Mouse (Mus musculus) regulatory T cell (primary cell): ENCODE results near the gene Inpp5a.

Experiments
- in situ Hi-C: fragments of 300-600 bp; cut with MboI, MseI; formaldehyde crosslinking; loops from one replicate; pipeline ENCODE4 v1.15.1; 2025; ENCODE audit warnings: high pct_unique_total_duplicates

Gene Inpp5a

DNA sequence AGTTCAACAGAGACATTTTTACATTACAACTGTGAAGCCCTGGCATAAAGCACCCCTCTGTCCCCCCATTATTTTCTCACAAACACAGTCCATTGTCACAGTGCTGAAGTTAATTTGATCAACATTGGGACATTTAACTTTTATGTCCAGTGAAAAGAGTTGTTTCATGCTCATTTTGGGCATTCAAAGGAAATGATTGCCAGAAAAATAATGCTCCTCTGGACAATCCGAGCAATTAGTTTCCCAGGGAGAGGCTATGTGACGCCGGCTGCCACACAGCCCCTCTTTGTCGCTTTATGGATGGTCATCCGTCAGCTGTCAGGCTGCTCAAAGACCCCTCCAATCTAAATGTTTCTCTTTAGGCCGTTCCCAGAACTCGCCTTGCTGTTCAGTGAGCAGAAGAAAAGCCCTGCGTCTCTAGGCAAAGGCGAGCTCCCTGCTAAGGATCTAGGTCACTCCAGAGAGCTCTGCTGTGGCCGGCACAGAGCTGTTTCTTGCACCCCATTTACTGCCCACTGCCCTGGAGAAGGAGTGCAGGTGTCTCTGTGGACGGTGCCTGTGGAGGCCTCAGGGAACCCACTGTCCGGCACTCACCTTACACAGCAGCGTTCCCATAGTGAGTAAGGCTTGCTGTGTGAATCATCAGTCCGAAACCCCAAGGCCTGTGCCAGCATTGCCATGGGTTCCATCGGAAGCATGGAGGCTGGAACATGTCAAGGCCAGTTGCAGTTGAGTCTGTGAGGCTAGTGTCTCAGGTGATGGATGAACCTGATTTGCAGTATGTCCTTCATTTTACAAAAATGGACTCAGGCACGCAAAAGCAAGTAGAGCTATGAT lies 141.9 kb downstream of the Inpp5a start:
- in situ Hi-C loops, result no loop called here

GRCm38 (mm10) chr7:139531428-139531801 lies 142.5 kb downstream of the Inpp5a start:
- in situ Hi-C loops, result no loop called here

GRCm38 (mm10) chr7:139536331-139536730 lies 147.4 kb downstream of the Inpp5a start:
- in situ Hi-C loops, result no loop called here

DNA sequence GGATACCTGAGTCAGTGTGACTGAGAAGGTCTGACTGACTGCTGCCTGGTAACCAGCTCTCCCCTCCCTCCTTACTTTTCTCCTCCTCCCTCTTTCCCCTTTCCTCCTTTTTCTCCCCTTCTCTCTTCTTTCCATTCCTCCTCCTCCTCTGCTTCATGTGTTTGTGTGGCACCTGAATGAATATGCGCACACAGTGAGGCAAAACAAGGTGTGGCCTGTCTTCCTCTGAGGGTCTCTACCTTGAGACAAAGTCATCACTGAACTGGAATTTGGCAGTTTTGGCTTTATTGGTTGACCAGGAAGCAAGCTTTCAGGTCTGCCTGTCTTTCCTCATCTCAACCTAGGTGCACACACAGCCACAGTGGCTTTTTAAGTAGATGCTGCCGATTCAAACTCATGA lies 147.9 kb downstream of the Inpp5a start:
- in situ Hi-C loops, result no loop called here

DNA sequence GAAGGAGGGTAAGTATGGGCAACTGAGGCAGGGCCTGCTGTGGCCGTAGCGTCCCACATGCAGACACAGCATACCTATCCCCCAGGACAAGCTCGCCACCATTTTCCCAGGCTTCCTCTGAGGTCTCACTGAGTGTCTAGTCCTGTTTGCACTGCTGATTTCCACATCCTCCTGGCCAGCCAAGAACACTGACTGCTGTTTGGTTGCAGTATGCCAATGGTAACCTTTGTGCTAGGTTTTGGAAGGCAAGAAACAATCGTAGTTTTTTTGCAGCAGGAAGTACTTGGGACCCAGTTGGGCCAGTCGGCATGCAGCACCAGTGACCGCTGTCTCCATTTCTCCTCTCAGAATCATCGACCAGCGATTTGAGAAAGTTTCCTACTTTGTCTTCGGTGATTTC lies 148.9 kb downstream of the Inpp5a start:
- in situ Hi-C loops, result no loop called here

- in situ Hi-C loops, result no loop called here
Observed at GRCm38 (mm10) chr7:139538541-139538940, 149.6 kb downstream of the Inpp5a start.

DNA sequence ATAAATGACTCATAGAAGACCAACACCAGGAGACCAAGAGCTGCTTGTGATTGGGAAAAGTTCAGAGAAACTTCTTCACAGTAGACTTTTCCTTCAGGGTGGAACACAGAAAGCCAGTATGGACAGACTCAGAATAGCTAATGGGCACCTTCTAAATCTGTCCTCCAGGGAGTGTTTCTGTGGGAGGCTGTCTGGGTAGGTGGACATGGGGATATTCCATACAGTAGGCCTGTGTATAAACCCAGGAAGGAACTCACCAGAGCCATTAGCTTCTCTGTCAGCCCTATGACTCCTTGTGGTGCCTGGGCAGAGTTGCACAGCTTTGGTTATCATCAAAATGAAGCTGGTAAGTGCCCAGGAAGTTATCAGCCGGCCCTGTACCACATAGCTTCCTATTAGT lies 151.7 kb downstream of the Inpp5a start:
- in situ Hi-C loops, result loop anchor here (5.0 kb wide), 1 partner anchor 48 kb away; no protein-coding TSS in a partner anchor

- in situ Hi-C loops, result loop anchor here (5.0 kb wide), 1 partner anchor 49 kb away; no protein-coding TSS in a partner anchor
Observed at GRCm38 (mm10) chr7:139541422-139541821, 152.5 kb downstream of the Inpp5a start.

DNA sequence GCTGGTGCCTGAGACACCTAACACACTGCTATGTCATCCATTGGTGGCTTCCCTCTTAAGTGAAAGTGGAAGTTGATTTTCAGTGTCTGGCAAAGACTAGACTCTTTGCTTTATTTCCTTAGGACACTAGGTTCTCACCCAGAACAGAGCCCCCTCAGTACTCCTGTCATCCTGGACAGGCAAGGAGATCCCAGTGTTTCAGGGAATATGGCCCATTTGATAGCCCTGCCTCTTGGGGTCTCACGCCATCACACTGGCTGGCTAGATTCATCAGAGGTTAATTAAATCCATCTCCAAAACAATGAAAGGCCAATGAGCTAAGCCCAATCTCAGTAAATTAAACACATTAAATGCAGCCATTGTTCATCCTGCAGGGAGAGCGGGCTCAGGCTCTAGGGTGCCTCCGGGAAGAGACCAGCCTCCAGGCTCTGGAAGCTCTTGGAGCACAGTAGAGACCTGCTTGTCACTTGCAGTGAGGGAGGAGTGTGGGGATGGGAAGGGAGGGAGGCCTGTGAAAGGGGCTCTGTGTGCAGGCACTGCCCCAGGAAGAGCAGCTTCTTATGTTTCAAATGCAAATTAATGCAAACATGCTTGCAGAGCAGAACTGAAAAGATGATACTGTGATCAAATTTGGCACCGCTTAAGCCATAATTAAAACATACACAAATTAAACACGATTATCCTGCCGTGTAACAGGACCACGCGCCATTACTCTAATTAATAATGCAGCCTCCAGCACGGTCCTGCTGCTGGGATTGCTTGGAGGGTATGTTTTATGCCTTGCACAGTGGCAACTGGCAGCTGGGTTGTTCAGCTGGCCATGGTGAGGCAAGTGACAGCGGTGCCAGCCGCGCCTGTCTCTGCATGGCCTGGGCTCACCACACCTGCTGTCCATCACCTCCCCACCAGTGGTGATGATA lies 156.1 kb downstream of the Inpp5a start:
- in situ Hi-C loops, result loop anchor here (5.0 kb wide), 1 partner anchor 53 kb away; no protein-coding TSS in a partner anchor

GRCm38 (mm10) chr7:139547325-139547724 lies 158.4 kb downstream of the Inpp5a start:
- in situ Hi-C loops, result no loop called here

DNA sequence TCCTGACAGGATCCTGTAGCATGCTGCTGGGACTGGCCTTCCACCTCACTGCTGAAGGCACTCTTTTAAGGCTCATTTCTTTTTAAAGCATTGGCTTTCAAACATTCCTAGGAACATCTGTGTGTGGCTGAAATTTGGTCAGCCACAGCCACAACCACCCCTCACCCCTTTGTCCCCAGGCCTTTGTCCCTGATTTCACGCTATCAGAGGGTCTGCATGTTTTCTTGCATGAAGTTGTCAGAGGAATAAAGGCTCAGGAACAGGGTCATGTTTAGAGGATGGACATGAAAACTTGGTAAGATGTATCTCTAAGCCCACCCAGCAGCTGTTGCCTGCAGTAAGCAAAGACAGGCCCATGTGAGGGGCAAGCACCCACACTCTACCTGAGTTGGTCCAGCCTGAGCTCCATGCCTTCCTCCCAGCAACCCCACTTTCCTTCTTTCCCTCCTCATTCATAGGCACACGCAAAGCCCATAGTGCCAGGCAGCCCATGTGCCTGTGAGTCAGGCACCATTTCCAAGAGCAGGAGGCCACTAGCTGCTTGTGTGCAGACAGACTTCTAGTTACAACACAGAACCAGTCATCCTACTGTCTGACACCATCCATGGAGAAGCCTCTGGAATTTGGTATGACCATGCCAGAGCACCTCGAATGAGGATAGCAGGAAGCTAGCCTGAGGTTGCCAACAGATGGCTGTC lies 161.3 kb downstream of the Inpp5a start:
- in situ Hi-C loops, result no loop called here

GRCm38 (mm10) chr7:139551519-139551918 lies 162.6 kb downstream of the Inpp5a start:
- in situ Hi-C loops, result no loop called here

- in situ Hi-C loops, result no loop called here
Observed at GRCm38 (mm10) chr7:139556331-139556730, 167.4 kb downstream of the Inpp5a start.

- in situ Hi-C loops, result no loop called here
Observed at GRCm38 (mm10) chr7:139556746-139557526, 168.0 kb downstream of the Inpp5a start.

DNA sequence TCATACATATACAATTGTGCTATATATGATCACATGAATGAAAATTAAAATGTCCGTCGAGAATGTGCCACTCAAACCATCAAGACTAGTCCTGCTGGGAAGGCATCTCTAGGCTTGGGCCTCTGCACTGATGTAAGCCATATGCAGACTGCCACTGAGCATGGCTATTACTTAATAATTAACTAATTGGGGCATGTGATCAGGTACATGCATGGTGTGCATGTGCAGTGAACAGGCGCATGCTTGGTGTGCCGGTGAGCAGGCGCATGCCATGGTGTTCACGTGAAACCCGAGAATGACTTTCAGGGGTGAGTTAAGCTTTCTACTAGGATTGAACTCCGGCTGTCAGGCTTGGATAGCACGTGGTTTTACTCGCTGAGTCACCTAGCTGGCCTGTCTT lies 170.8 kb downstream of the Inpp5a start:
- in situ Hi-C loops, result no loop called here

- in situ Hi-C loops, result no loop called here
Observed at GRCm38 (mm10) chr7:139563425-139563824, 174.5 kb downstream of the Inpp5a start.

GRCm38 (mm10) chr7:139564161-139564560 lies 175.3 kb downstream of the Inpp5a start:
- in situ Hi-C loops, result no loop called here

- in situ Hi-C loops, result no loop called here
Observed at GRCm38 (mm10) chr7:139565998-139566397, 177.1 kb downstream of the Inpp5a start.

DNA sequence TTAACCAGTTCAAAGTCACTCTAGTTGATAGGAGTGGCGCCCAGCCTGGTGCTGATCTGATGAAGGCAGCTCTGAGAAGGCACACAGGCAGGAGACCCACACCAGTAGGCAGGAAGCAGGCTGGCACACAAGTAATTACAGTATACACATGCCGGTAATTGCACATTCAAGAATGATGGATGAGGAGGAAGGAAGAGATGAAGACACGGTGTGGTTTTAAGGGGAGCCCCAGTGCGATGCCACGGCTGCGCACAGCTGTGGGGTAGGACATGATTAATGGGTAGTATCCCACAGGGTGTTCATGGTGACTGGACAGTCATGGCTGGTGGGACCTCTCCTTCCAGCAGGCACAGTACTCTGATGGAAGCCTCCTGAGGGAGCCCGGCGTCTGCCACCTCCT lies 177.6 kb downstream of the Inpp5a start:
- in situ Hi-C loops, result no loop called here

- in situ Hi-C loops, result loop anchor here (5.0 kb wide), 1 partner anchor 78 kb away; no protein-coding TSS in a partner anchor
Observed at GRCm38 (mm10) chr7:139570788-139571187, 181.9 kb downstream of the Inpp5a start.

GRCm38 (mm10) chr7:139572665-139573064 lies 183.8 kb downstream of the Inpp5a start:
- in situ Hi-C loops, result loop anchor here (5.0 kb wide), 1 partner anchor 80 kb away; no protein-coding TSS in a partner anchor
